Mouse (Mus musculus) hindbrain, embryonic 16.5 days (tissue): ENCODE results near the gene Tas2r126. TPM values are rescaled to one million over a fixed set of nuclear protein-coding genes. Genes with fewer than 3 reads are reported as not detected.

Experiments
- ATAC-seq: fragments of 200-750 bp; cut with Nextera tagmentation; 2 replicates; pipeline ENCODE4 v1.8.0; 2017; ENCODE audit warnings: moderate TSS enrichment, moderate library complexity
- H3K27ac ChIP-seq: fragments of 300-500 bp; sonication (generic); 2 replicates; pipeline ENCODE4 v1.5.1; 2014; ENCODE audit warnings: low read depth, mild to moderate bottlenecking, control low read depth, low read length, moderate library complexity
- H3K27me3 ChIP-seq: fragments of 300-500 bp; sonication (generic); replicated peaks from 2 replicates; pipeline ENCODE4 v1.6.1; 2014; ENCODE audit warnings: low read length; ENCODE audit not compliant: control insufficient read depth, insufficient read depth
- H3K36me3 ChIP-seq: fragments of 300-500 bp; sonication (generic); 2 replicates; pipeline ENCODE4 v1.6.1; 2014; ENCODE audit warnings: mild to moderate bottlenecking, low read length, moderate library complexity, mixed read lengths; ENCODE audit not compliant: control insufficient read depth, insufficient read depth
- H3K4me1 ChIP-seq: fragments of 300-500 bp; sonication (generic); 2 replicates; pipeline ENCODE4 v1.6.1; 2014; ENCODE audit warnings: low read depth, low read length; ENCODE audit not compliant: control insufficient read depth, insufficient read depth
- H3K4me2 ChIP-seq: fragments of 300-500 bp; sonication (generic); 2 replicates; pipeline ENCODE4 v1.6.1; 2014; ENCODE audit warnings: mild to moderate bottlenecking, low read length, control low read depth, moderate library complexity
- H3K4me3 ChIP-seq: fragments of 300-500 bp; sonication (generic); 2 replicates; pipeline ENCODE4 v1.5.1; 2014; ENCODE audit warnings: mild to moderate bottlenecking, low read length, control low read depth, moderate library complexity
- H3K9ac ChIP-seq: fragments of 300-500 bp; sonication (generic); 2 replicates; pipeline ENCODE4 v1.6.1; 2014; ENCODE audit warnings: low read depth, mild to moderate bottlenecking, control low read depth, low read length, moderate library complexity
- H3K9me3 ChIP-seq: fragments of 300-500 bp; sonication (generic); 2 replicates; pipeline ENCODE4 v1.6.1; 2014; ENCODE audit warnings: mild to moderate bottlenecking, low read length, moderate library complexity; ENCODE audit not compliant: control insufficient read depth
- WGBS: fragments of 180-500 bp; shearing (Covaris S2); extraction: QIAGEN DNeasy Blood & Tissue Kit; methylation state at CpG from one replicate; pipeline ENCODE4 v1.1.7; 2014; 5-methylcytosine and 5-hydroxymethylcytosine counted together
- polyA plus RNA-seq: library from polyadenylated mRNA; unstranded; fragments of >200 nt; fragmentation: Nextera tagmentation; extraction: Ambion mirVana; gene quantifications from 2 replicates; pipeline ENCODE4 v1.2.1, GENCODE M21; 2015

Gene Tas2r126
- polyA plus RNA-seq, result not detected in 2 replicates

GRCm38 (mm10) chr6:42434446-42434845 lies at the start of gene Tas2r126:
Gene Tas2r126 (plus strand): TSS chr6:42434535.
- no peak for ATAC-seq
- no peak within 1 kb of the TSS for H3K4me3 ChIP-seq
- H3K27ac ChIP-seq, result no peak within 1 kb of the TSS
- no peak within 1 kb of the TSS for H3K9ac ChIP-seq
- H3K4me1 ChIP-seq, result no peaks in the 10 kb centered on the region
- H3K36me3 ChIP-seq, result no peaks in the 10 kb centered on the region
- H3K9me3 ChIP-seq, result no peaks in the 10 kb centered on the region
- no peaks in the 10 kb centered on the region for H3K27me3 ChIP-seq
- WGBS, result 79% methylated on average over 6 of the region's 6 CpGs
- no peak within 1 kb of the TSS for H3K4me2 ChIP-seq

DNA sequence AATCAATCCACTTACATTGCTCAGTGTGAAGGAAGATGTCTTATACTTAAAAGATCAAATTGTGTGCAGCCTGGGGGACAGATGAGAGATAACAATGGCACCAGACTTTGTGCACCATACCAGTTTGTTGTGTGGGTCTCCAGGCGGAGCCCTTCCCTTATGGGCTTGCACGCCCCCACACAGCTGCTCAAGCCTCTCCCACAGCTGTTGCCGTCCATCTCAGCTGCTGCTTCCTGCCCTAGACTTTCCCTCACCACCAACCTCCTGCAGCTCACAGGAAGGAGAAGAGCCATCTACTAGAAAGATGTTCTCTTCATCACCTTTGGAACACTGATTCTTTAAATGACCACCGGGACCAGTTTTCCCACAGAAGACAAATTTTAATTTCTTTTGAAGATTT lies 48.7 kb upstream of the Tas2r126 start:
- H3K4me3 ChIP-seq, result no peak overlapping the region
- no peaks in the 10 kb centered on the region for H3K36me3 ChIP-seq
- H3K9me3 ChIP-seq, result no peaks in the 10 kb centered on the region
- H3K4me1 ChIP-seq, result no peaks in the 10 kb centered on the region
- H3K27me3 ChIP-seq, result no peaks in the 10 kb centered on the region
- no peak overlapping the region for H3K9ac ChIP-seq
- 86% methylated on average over 4 of the region's 4 CpGs for WGBS
- no peak overlapping the region for H3K4me2 ChIP-seq
- ATAC-seq, result no peak
- no peak overlapping the region for H3K27ac ChIP-seq

DNA sequence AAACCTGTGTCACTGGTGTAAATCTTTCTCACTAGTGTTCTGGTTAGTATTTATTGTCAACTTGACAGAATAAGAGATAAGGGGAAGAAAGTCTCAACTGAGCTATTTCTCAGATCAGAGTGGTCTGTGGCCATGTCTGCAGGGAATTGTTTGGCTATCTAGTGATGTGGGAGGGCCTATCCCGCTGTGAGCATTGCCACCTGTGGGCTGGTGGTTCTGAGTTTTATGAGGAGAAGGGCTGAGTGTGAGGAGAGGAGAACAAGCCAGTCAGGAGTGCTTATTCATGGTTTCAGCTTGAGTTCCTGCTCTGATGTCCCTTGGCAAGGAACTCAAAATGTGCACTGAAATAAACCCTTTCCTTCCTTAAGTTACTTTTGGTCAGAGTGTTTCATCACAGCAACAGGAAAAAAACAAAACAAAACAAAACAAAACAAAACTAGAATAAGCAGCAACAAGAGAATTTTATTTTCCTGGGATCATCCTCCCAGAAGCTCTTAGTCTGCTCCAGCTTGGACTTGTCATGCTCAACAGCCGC lies 42.5 kb upstream of the Tas2r126 start:
- no peaks in the 10 kb centered on the region for H3K36me3 ChIP-seq
- no peaks in the 10 kb centered on the region for H3K27me3 ChIP-seq
- no peak overlapping the region for H3K27ac ChIP-seq
- H3K4me1 ChIP-seq, result no peaks in the 10 kb centered on the region
- H3K4me2 ChIP-seq, result no peak overlapping the region
- H3K4me3 ChIP-seq, result no peak overlapping the region
- 57% methylated on average over 2 of the region's 2 CpGs for WGBS
- ATAC-seq, result no peak
- H3K9me3 ChIP-seq, result no peaks in the 10 kb centered on the region
- H3K9ac ChIP-seq, result no peak overlapping the region

GRCm38 (mm10) chr6:42395960-42396809 lies 38.1 kb upstream of the Tas2r126 start:
- H3K36me3 ChIP-seq, result no peaks in the 10 kb centered on the region
- no peaks in the 10 kb centered on the region for H3K4me1 ChIP-seq
- H3K27ac ChIP-seq, result no peak overlapping the region
- 62% methylated on average over 9 of the region's 9 CpGs for WGBS
- no peak overlapping the region for H3K4me2 ChIP-seq
- H3K9ac ChIP-seq, result no peak overlapping the region
- no peak for ATAC-seq
- H3K27me3 ChIP-seq, result no peaks in the 10 kb centered on the region
- no peak overlapping the region for H3K4me3 ChIP-seq
- H3K9me3 ChIP-seq, result no peaks in the 10 kb centered on the region

- H3K9me3 ChIP-seq, result no peaks in the 10 kb centered on the region
- H3K9ac ChIP-seq, result no peak overlapping the region
- no peak overlapping the region for H3K4me2 ChIP-seq
- H3K27me3 ChIP-seq, result no peaks in the 10 kb centered on the region
- ATAC-seq, result no peak
- no peaks in the 10 kb centered on the region for H3K4me1 ChIP-seq
- 84% methylated on average over 3 of the region's 3 CpGs for WGBS
- no peak overlapping the region for H3K27ac ChIP-seq
- H3K36me3 ChIP-seq, result no peaks in the 10 kb centered on the region
- H3K4me3 ChIP-seq, result no peak overlapping the region
Observed at GRCm38 (mm10) chr6:42397041-42397657, 37.2 kb upstream of the Tas2r126 start.

DNA sequence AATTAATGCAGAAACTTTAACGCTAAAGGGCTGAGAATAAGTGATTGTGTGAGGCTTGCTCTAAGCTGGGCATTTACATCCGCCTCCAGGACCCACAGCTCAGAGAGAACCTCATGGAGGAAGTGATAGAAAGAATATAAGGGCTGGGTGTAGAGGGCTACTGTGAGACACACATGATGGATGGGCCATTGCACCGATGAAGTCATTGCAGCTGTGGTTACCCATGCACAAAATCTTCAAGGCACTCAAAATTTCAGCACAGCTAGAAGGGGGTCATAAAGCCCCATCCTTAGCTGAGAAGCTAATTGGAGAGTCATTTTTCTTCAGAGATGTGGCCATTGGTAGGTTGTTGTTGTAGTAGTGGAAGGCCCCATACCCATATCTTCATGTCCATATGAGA lies 36.0 kb upstream of the Tas2r126 start:
- Histone ChIP-seq H3K9me3 (no peaks in the 10 kb centered on the region), H3K4me3 (no peak overlapping the region), H3K27me3 (no peaks in the 10 kb centered on the region), H3K9ac (no peak overlapping the region), H3K4me2 (no peak overlapping the region), H3K27ac (no peak overlapping the region), H3K36me3 (no peaks in the 10 kb centered on the region), H3K4me1 (no peaks in the 10 kb centered on the region)
- ATAC-seq, result no peak
- 89% methylated on average over 3 of the region's 3 CpGs for WGBS

DNA sequence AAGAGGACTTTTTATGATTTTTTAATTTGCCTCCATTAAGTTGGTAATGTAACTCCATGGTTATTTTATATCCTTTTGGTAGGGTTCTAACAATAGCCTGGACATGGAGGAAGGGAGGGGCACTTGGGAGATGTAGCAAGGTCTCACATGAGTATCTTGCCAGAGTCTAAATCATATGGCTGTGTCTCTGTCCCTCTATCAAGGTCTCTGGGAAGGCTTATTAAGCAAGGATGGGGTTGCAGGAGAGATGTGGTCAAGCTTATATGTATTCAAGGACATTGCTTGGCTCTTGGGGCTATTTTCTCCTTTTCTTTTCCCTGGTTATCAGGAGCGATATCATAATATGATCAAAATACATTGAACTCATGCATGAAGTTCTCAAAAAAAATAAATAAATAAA lies 35.3 kb upstream of the Tas2r126 start:
- Histone ChIP-seq H3K27me3 (no peaks in the 10 kb centered on the region), H3K4me1 (no peaks in the 10 kb centered on the region), H3K4me2 (no peak overlapping the region), H3K9ac (no peak overlapping the region), H3K9me3 (no peaks in the 10 kb centered on the region), H3K36me3 (no peaks in the 10 kb centered on the region), H3K27ac (no peak overlapping the region), H3K4me3 (no peak overlapping the region)
- ATAC-seq, result no peak
- 100% methylated on average over 1 of the region's 1 CpGs for WGBS

- no peak for ATAC-seq
- WGBS, result 94% methylated on average over 1 of the region's 1 CpGs
- no peaks in the 10 kb centered on the region for H3K4me1 ChIP-seq
Observed at GRCm38 (mm10) chr6:42399938-42400337, 34.4 kb upstream of the Tas2r126 start, which contains the start of gene Tas2r143. Gene Tas2r143 (plus strand): TSS chr6:42400238.

DNA sequence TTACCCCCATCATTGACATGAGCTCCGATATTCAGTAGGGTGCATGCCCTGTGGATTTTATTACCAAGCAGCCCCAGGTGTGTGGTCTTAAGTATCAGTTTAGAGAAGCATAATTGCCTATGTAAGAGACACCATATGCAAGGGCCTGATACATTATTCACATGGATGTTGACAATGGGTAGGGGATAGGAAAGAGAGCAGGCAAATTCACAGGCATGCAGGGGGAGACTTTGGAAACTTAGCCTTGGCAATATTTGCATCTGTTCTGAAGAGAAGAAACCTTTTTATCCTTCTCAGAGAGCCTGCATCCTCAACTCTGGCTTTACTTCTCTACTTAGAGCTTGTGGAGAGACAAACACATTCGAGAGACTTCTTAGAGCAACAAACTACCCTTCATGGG lies 29.2 kb upstream of the Tas2r126 start, which contains the start of gene Tas2r135:
Gene Tas2r135 (plus strand): TSS at position 301 of the 400 bp plus-strand sequence.
- Histone ChIP-seq H3K27me3 (no peaks in the 10 kb centered on the region), H3K4me3 (no peak within 1 kb of the TSS), H3K9me3 (no peaks in the 10 kb centered on the region), H3K4me2 (no peak within 1 kb of the TSS), H3K36me3 (no peaks in the 10 kb centered on the region), H3K27ac (no peak within 1 kb of the TSS), H3K9ac (no peak within 1 kb of the TSS), H3K4me1 (no peaks in the 10 kb centered on the region)
- ATAC-seq, result no peak
- 84% methylated on average over 2 of the region's 2 CpGs for WGBS

More at GRCm38 (mm10) chr6:42399938-42400337, 34.4 kb upstream of the Tas2r126 start, which contains the start of gene Tas2r143:
- H3K36me3 ChIP-seq, result no peaks in the 10 kb centered on the region
- no peak within 1 kb of the TSS for H3K4me2 ChIP-seq
- no peaks in the 10 kb centered on the region for H3K9me3 ChIP-seq
- H3K4me3 ChIP-seq, result no peak within 1 kb of the TSS
- H3K9ac ChIP-seq, result no peak within 1 kb of the TSS
- H3K27ac ChIP-seq, result no peak within 1 kb of the TSS
- H3K27me3 ChIP-seq, result no peaks in the 10 kb centered on the region
